Mouse (Mus musculus) midbrain, embryonic 16.5 days (tissue): ENCODE measurements at regions not wholly inside any gene's neighbourhood (a gene's known extent, or its start where the extent isn't known, plus 50 kb on each side); places are given as distances from the start of the nearest gene placed in this dataset.

Experiments
- ATAC-seq: fragments of 200-750 bp; cut with Nextera tagmentation; 2 replicates; pipeline ENCODE4 v1.8.0; 2017; ENCODE audit warnings: moderate TSS enrichment
- H3K27ac ChIP-seq: fragments of 300-500 bp; sonication (generic); 2 replicates; pipeline ENCODE4 v1.5.1; 2014; ENCODE audit warnings: mild to moderate bottlenecking, low read length, mixed read lengths
- H3K27me3 ChIP-seq: fragments of 300-500 bp; sonication (generic); 2 replicates; pipeline ENCODE4 v1.6.1; 2014; ENCODE audit warnings: low read depth, low read length, mixed read lengths; ENCODE audit not compliant: control insufficient read depth, insufficient read depth
- H3K36me3 ChIP-seq: fragments of 300-500 bp; sonication (generic); 2 replicates; pipeline ENCODE4 v1.6.1; 2014; ENCODE audit warnings: mild to moderate bottlenecking, low read length, moderate library complexity, mixed read lengths; ENCODE audit not compliant: control insufficient read depth, insufficient read depth
- H3K4me1 ChIP-seq: fragments of 300-500 bp; sonication (generic); 2 replicates; pipeline ENCODE4 v1.6.1; 2014; ENCODE audit warnings: mild to moderate bottlenecking, low read length, mixed read lengths; ENCODE audit not compliant: control insufficient read depth, insufficient read depth
- H3K4me2 ChIP-seq: fragments of 300-500 bp; sonication (generic); 2 replicates; pipeline ENCODE4 v1.6.1; 2014; ENCODE audit warnings: mild to moderate bottlenecking, low read length, mixed read lengths
- H3K4me3 ChIP-seq: fragments of 300-500 bp; sonication (generic); 2 replicates; pipeline ENCODE4 v1.5.1; 2014; ENCODE audit warnings: low read depth, mild to moderate bottlenecking, low read length, moderate library complexity, mixed read lengths
- H3K9ac ChIP-seq: fragments of 300-500 bp; sonication (generic); 2 replicates; pipeline ENCODE4 v1.6.1; 2014; ENCODE audit warnings: low read depth, low read length, mixed read lengths
- H3K9me3 ChIP-seq: fragments of 300-500 bp; sonication (generic); replicated peaks from 2 replicates; pipeline ENCODE4 v1.6.1; 2014; ENCODE audit warnings: mild to moderate bottlenecking, low read length, mixed read lengths; ENCODE audit not compliant: control insufficient read depth, poor library complexity, severe bottlenecking
- WGBS: fragments of 180-500 bp; shearing (Covaris S2); extraction: QIAGEN DNeasy Blood & Tissue Kit; methylation state at CpG from one replicate; pipeline ENCODE4 v1.1.7; 2014; 5-methylcytosine and 5-hydroxymethylcytosine counted together

GRCm38 (mm10) chrX:11463955-11464511 is 136.4 kb downstream of the H2al1j start:
- no peak overlapping the region for H3K27ac ChIP-seq
- no peak for ATAC-seq
- no peak overlapping the region for H3K4me2 ChIP-seq
- H3K36me3 ChIP-seq: no peaks in the 10 kb centered on the region
- H3K27me3 ChIP-seq: no peaks in the 10 kb centered on the region
- H3K4me1 ChIP-seq: no peaks in the 10 kb centered on the region
- no peak overlapping the region for H3K9ac ChIP-seq
- no peaks in the 10 kb centered on the region for H3K9me3 ChIP-seq
- 82% methylated on average over 3 of the region's 3 CpGs for WGBS
- H3K4me3 ChIP-seq: no peak overlapping the region

- no peak overlapping the region for H3K27ac ChIP-seq
- no peaks in the 10 kb centered on the region for H3K27me3 ChIP-seq
- WGBS: 66% methylated on average over 4 of the region's 4 CpGs
- H3K9ac ChIP-seq: no peak overlapping the region
- ATAC-seq: no peak
- H3K9me3 ChIP-seq: no peaks in the 10 kb centered on the region
- no peaks in the 10 kb centered on the region for H3K36me3 ChIP-seq
- H3K4me1 ChIP-seq: no peaks in the 10 kb centered on the region
- no peak overlapping the region for H3K4me2 ChIP-seq
- no peak overlapping the region for H3K4me3 ChIP-seq
Observed at GRCm38 (mm10) chrX:11466191-11466590, 138.6 kb downstream of the H2al1j start.

GRCm38 (mm10) chrX:11479696-11480339 is 152.2 kb downstream of the H2al1j start:
- no peak overlapping the region for H3K4me2 ChIP-seq
- no peaks in the 10 kb centered on the region for H3K27me3 ChIP-seq
- 0 out of 2 replicates have a peak, but pooled peaks cover 3% of the 10 kb centered on the region for H3K4me1 ChIP-seq
- no peaks in the 10 kb centered on the region for H3K9me3 ChIP-seq
- H3K4me3 ChIP-seq: no peak overlapping the region
- H3K9ac ChIP-seq: no peak overlapping the region
- H3K36me3 ChIP-seq: no peaks in the 10 kb centered on the region
- no peak for ATAC-seq
- WGBS: 49% methylated on average over 16 of the region's 16 CpGs
- no peak overlapping the region for H3K27ac ChIP-seq

GRCm38 (mm10) chrX:11482141-11482540 is 154.5 kb downstream of the H2al1j start:
- peak; percentile 28; the same call in 1 of the 2 replicates for ATAC-seq
- H3K4me2 ChIP-seq: no peak overlapping the region
- H3K4me3 ChIP-seq: no peak overlapping the region
- no peak overlapping the region for H3K9ac ChIP-seq
- no peak overlapping the region for H3K27ac ChIP-seq
- 56% methylated on average over 7 of the region's 7 CpGs for WGBS
- H3K27me3 ChIP-seq: no peaks in the 10 kb centered on the region
- peaks cover 3% of the 10 kb centered on the region; the same call in 1 of the 2 replicates for H3K4me1 ChIP-seq
- no peaks in the 10 kb centered on the region for H3K9me3 ChIP-seq
- no peaks in the 10 kb centered on the region for H3K36me3 ChIP-seq

- H3K9ac ChIP-seq: no peak overlapping the region
- no peaks in the 10 kb centered on the region for H3K27me3 ChIP-seq
- no peak overlapping the region for H3K4me2 ChIP-seq
- peaks cover 10% of the 10 kb centered on the region for H3K4me1 ChIP-seq
- no peak overlapping the region for H3K27ac ChIP-seq
- no peaks in the 10 kb centered on the region for H3K36me3 ChIP-seq
- 49% methylated on average over 2 of the region's 2 CpGs for WGBS
- no peak for ATAC-seq
- H3K4me3 ChIP-seq: no peak overlapping the region
- no peaks in the 10 kb centered on the region for H3K9me3 ChIP-seq
Observed at GRCm38 (mm10) chrX:11486588-11486987, 159.0 kb downstream of the H2al1j start.

GRCm38 (mm10) chrX:11487876-11488275 is 160.3 kb downstream of the H2al1j start:
- H3K36me3 ChIP-seq: no peaks in the 10 kb centered on the region
- H3K4me2 ChIP-seq: no peak overlapping the region
- no peak overlapping the region for H3K9ac ChIP-seq
- H3K4me3 ChIP-seq: no peak overlapping the region
- no peak for ATAC-seq
- no peak overlapping the region for H3K27ac ChIP-seq
- WGBS: 55% methylated on average over 5 of the region's 5 CpGs
- H3K4me1 ChIP-seq: peaks cover 13% of the 10 kb centered on the region
- no peaks in the 10 kb centered on the region for H3K27me3 ChIP-seq
- no peaks in the 10 kb centered on the region for H3K9me3 ChIP-seq

GRCm38 (mm10) chrX:11490146-11490693 is 162.6 kb downstream of the H2al1j start:
- no peak overlapping the region for H3K9ac ChIP-seq
- ATAC-seq: no peak
- no peak overlapping the region for H3K4me3 ChIP-seq
- no peaks in the 10 kb centered on the region for H3K36me3 ChIP-seq
- no peaks in the 10 kb centered on the region for H3K27me3 ChIP-seq
- no peak overlapping the region for H3K27ac ChIP-seq
- H3K4me1 ChIP-seq: peaks cover 24% of the 10 kb centered on the region
- WGBS: 37% methylated on average over 5 of the region's 5 CpGs
- no peaks in the 10 kb centered on the region for H3K9me3 ChIP-seq
- no peak overlapping the region for H3K4me2 ChIP-seq

GRCm38 (mm10) chrX:11491235-11491634 is 163.6 kb downstream of the H2al1j start:
- H3K9ac ChIP-seq: no peak overlapping the region
- H3K27me3 ChIP-seq: no peaks in the 10 kb centered on the region
- no peaks in the 10 kb centered on the region for H3K9me3 ChIP-seq
- H3K4me3 ChIP-seq: no peak overlapping the region
- no peak for ATAC-seq
- WGBS: 23% methylated on average over 5 of the region's 5 CpGs
- H3K4me2 ChIP-seq: no peak overlapping the region
- H3K27ac ChIP-seq: no peak overlapping the region; the same call in 1 of the 2 replicates
- H3K4me1 ChIP-seq: peaks cover 24% of the 10 kb centered on the region
- no peaks in the 10 kb centered on the region for H3K36me3 ChIP-seq

GRCm38 (mm10) chrX:11491676-11492391 is 164.2 kb downstream of the H2al1j start:
- peak; percentile 30; the same call in 1 of the 2 replicates for ATAC-seq
- H3K27ac ChIP-seq: peak overlapping the region; percentile 66

More at GRCm38 (mm10) chrX:11491676-11492391, 164.2 kb downstream of the H2al1j start:
- Histone ChIP-seq H3K27me3 (no peaks in the 10 kb centered on the region), H3K9ac (no peak overlapping the region), H3K36me3 (no peaks in the 10 kb centered on the region), H3K4me3 (no peak overlapping the region), H3K4me2 (peak overlapping the region; percentile 10), H3K4me1 (peaks cover 24% of the 10 kb centered on the region), H3K9me3 (no peaks in the 10 kb centered on the region)
- 24% methylated on average over 27 of the region's 32 CpGs for WGBS
